Mouse (Mus musculus) testis, adult 2 months (tissue): ENCODE measurements at regions not wholly inside any gene's neighbourhood (a gene's known extent, or its start where the extent isn't known, plus 50 kb on each side); places are given as distances from the start of the nearest gene placed in this dataset.

Source experiments
- H3K27ac ChIP-seq: fragments of 200-500 bp; 2 replicates; pipeline ENCODE4 v1.5.1; 2012; ENCODE audit warnings: low read depth, low read length; ENCODE audit not compliant: control insufficient read depth, insufficient read depth
- H3K27me3 ChIP-seq: fragments of 200-500 bp; 2 replicates; pipeline ENCODE4 v1.6.1; 2012; ENCODE audit warnings: mild to moderate bottlenecking, low read length, moderate library complexity; ENCODE audit not compliant: control insufficient read depth, insufficient read depth
- H3K36me3 ChIP-seq: fragments of 200-500 bp; 2 replicates; pipeline ENCODE4 v1.6.1; 2012; ENCODE audit warnings: mild to moderate bottlenecking, low read length; ENCODE audit not compliant: control insufficient read depth, insufficient read depth
- H3K4me1 ChIP-seq: fragments of 200-500 bp; 2 replicates; pipeline ENCODE4 v1.6.1; 2012; ENCODE audit warnings: low read length; ENCODE audit not compliant: control insufficient read depth, insufficient read depth
- H3K4me3 ChIP-seq: fragments of 200-500 bp; 2 replicates; pipeline ENCODE4 v1.5.1; 2012; ENCODE audit warnings: low read depth, mild to moderate bottlenecking, low read length, moderate library complexity, mixed read lengths; ENCODE audit not compliant: control insufficient read depth
- CTCF ChIP-seq: fragments of 200-500 bp; IDR thresholded peaks from 2 replicates; pipeline ENCODE4 v1.5.1; 2012; ENCODE audit warnings: low read depth, mild to moderate bottlenecking, inconsistent platforms, low read length, moderate library complexity; ENCODE audit not compliant: control insufficient read depth, insufficient read depth, insufficient replicate concordance
- POLR2A ChIP-seq: fragments of 200-500 bp; IDR thresholded peaks from 2 replicates; pipeline ENCODE4 v1.6.1; 2012; ENCODE audit warnings: low read depth, mild to moderate bottlenecking, inconsistent platforms, low read length, moderate library complexity; ENCODE audit not compliant: control insufficient read depth

DNA sequence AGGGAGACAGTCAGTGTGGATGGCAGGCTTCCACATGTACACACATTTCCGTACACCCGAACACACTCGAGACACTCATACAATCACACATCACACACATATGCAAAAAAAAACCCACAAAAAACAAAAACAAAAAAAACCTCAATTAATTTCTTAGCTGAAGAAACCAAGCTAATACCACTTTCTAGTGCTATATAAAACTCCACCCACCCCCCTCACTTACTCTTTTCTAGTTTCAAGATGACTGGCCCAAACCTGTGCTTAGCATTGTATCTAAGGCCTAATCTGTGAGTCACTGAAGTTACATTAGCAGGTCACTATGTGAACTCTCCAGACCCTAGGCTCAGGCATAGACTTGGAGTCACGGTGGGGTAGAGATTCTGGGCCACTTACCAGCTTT lies 293.6 kb downstream of the Lnpk start:
- Histone ChIP-seq H3K27me3 (no peaks in the 10 kb centered on the region), H3K4me3 (no peak overlapping the region), H3K36me3 (no peaks in the 10 kb centered on the region), H3K4me1 (peaks cover 2% of the 10 kb centered on the region; the same call in 1 of the 2 replicates), H3K27ac (no peak overlapping the region)
- TF ChIP-seq CTCF (no peak), POLR2A (no peak)

DNA sequence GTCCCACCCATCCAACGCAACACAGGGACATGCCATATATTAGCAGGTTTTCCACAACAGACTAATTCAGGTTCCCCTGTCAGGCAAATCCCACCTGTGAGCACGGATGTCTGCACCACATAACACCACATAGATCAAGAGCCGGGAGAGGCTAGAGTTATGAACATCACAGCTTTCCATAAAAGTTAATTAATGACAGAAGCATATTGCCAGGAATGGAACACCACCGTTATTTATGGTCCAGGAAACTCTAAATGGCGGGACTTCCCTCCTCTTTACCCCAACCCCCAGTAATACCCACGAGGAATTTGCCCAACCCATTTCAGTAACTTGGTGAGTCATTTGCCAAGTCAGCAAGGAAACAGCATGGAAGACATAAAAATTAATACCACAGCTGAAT lies 314.3 kb downstream of the Lnpk start:
- Histone ChIP-seq H3K36me3 (no peaks in the 10 kb centered on the region), H3K4me3 (no peak overlapping the region), H3K27me3 (no peaks in the 10 kb centered on the region), H3K4me1 (no peaks in the 10 kb centered on the region), H3K27ac (no peak overlapping the region)
- TF ChIP-seq CTCF (no peak), POLR2A (no peak)

GRCm38 (mm10) chr2:74257034-74257781 lies 322.0 kb downstream of the Lnpk start:
- no peaks in the 10 kb centered on the region for H3K4me1 ChIP-seq
- no peak overlapping the region for H3K4me3 ChIP-seq
- TF ChIP-seq CTCF (no peak), POLR2A (no peak)
- H3K36me3 ChIP-seq = no peaks in the 10 kb centered on the region
- H3K27ac ChIP-seq = no peak overlapping the region
- H3K27me3 ChIP-seq = no peaks in the 10 kb centered on the region

- H3K27me3 ChIP-seq = no peaks in the 10 kb centered on the region
- no peak for TF ChIP-seq CTCF
- no peak for TF ChIP-seq POLR2A
- no peak overlapping the region for H3K4me3 ChIP-seq
- no peaks in the 10 kb centered on the region for H3K36me3 ChIP-seq
- H3K4me1 ChIP-seq = no peaks in the 10 kb centered on the region
- H3K27ac ChIP-seq = no peak overlapping the region
Measured at GRCm38 (mm10) chr2:74247521-74247920, 331.7 kb downstream of the Lnpk start.

DNA sequence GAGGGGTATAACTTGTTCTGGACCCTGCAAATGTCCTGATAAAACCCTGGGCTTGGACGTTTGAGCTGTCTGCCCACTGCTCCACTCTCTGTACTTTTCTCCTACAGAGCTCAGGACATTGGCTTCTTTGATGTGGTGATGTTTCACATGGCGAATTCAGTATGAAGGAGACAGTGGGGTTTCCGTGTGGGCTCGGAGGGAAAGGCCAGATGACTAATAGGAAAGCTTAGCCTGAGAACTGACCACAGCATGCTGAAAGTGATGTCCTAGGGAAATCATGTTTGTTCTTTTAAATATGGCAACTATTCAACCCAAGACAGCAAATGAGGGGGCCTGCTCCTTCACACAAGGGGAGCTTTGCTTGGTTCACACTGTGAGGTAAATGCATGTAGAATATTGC lies 332.6 kb downstream of the Lnpk start:
- Histone ChIP-seq H3K36me3 (no peaks in the 10 kb centered on the region), H3K27me3 (no peaks in the 10 kb centered on the region), H3K27ac (no peak overlapping the region), H3K4me3 (no peak overlapping the region), H3K4me1 (no peaks in the 10 kb centered on the region)
- TF ChIP-seq CTCF (no peak), POLR2A (no peak)

GRCm38 (mm10) chr2:74244203-74244602 lies 333.1 kb upstream of the Atp5g3 start:
- H3K4me1 ChIP-seq = no peaks in the 10 kb centered on the region
- H3K36me3 ChIP-seq = no peaks in the 10 kb centered on the region
- TF ChIP-seq CTCF (no peak), POLR2A (no peak)
- no peaks in the 10 kb centered on the region for H3K27me3 ChIP-seq
- no peak overlapping the region for H3K4me3 ChIP-seq
- H3K27ac ChIP-seq = no peak overlapping the region

DNA sequence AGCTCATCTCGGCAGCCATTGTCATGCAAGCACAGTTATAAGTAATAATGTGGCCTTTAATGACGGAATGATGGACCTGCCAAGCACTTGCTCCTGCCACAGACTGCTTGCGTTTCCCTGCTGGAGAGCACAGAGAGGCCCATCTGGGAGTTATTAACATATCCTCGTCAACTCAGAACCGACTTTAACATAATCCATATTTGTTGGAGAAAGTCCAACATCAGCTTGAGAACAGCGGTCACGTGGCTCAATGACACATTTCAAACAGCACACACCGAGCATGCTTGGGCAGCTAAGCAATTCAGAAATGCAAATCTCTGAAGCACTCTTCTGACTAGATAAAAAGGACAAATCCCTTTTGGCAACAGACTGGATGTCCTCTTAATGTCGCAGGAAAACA lies 332.7 kb upstream of the Atp5g3 start:
- H3K4me1 ChIP-seq = no peaks in the 10 kb centered on the region
- TF ChIP-seq POLR2A (no peak), CTCF (no peak)
- H3K4me3 ChIP-seq = no peak overlapping the region
- H3K27ac ChIP-seq = no peak overlapping the region
- no peaks in the 10 kb centered on the region for H3K27me3 ChIP-seq
- H3K36me3 ChIP-seq = no peaks in the 10 kb centered on the region

GRCm38 (mm10) chr2:74239586-74239985 lies 328.5 kb upstream of the Atp5g3 start:
- TF ChIP-seq POLR2A (no peak), CTCF (no peak)
- H3K4me3 ChIP-seq = no peak overlapping the region
- H3K27me3 ChIP-seq = no peaks in the 10 kb centered on the region
- H3K4me1 ChIP-seq = no peaks in the 10 kb centered on the region
- no peak overlapping the region for H3K27ac ChIP-seq
- H3K36me3 ChIP-seq = no peaks in the 10 kb centered on the region
